Mouse (Mus musculus): ENCODE measurements around the gene Prol1. TPM values are rescaled to one million over a fixed set of nuclear protein-coding genes. Genes with fewer than 3 reads are reported as not detected.
"Not testable (repeated sequence)": the region's sequence is repeated elsewhere in the genome, so short reads cannot be mapped to it uniquely, and the experiment has no call there.

Gene Prol1
- polyA plus RNA-seq (2015; fragmentation: Nextera tagmentation; extraction: Ambion mirVana), result not detected in 2 replicates

GRCm38 (mm10) chr5:88317012-88317411 lies at the start of gene Prol1:
Gene Prol1 (plus strand): TSS chr5:88317312.
- 90% methylated on average over 1 of the region's 1 CpGs for WGBS
- no peak within 1 kb of the TSS for H3K4me2 ChIP-seq (ENCODE audit: low read depth, low read length)
- H3K27ac ChIP-seq (ENCODE audit: low read length), result no peak within 1 kb of the TSS
- H3K9ac ChIP-seq (ENCODE audit: low read length), result no peak within 1 kb of the TSS
- no peaks in the 10 kb centered on the region for H3K27me3 ChIP-seq (ENCODE audit: control insufficient read depth, insufficient read depth, low read depth, low read length)
- ATAC-seq (ENCODE audit: low read depth), result no peak
- H3K4me1 ChIP-seq (replicated peaks; ENCODE audit: control insufficient read depth, insufficient read depth, low read length), result no peaks in the 10 kb centered on the region
- H3K9me3 ChIP-seq (ENCODE audit: control insufficient read depth, low read length), result no peaks in the 10 kb centered on the region
- no peaks in the 10 kb centered on the region for H3K36me3 ChIP-seq (ENCODE audit: control insufficient read depth, insufficient read depth, low read length)
- H3K4me3 ChIP-seq (ENCODE audit: low read length), result no peak within 1 kb of the TSS

DNA sequence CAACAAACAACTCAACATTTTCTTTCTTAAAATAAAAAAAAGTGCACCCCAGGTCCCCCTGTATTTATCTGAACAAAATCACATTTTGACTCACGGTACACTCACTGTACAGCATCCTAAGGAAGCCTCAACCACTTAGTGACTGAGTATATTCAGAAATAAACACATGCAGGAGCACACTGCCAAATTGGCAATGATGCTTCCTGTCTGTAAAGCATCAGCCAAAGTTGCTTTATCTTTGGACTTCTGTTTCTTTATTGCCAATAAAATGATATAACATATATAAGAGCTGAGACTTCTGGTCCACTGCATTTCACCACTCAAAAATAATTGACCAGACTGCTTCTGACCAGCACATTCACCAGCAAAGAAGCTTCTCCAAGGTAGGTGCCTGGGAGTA lies 48.5 kb upstream of the Prol1 start, which contains the start of gene Gm7714:
Gene Gm7714 (plus strand): TSS at position 301 of the 400 bp plus-strand sequence.
- Histone ChIP-seq H3K9ac (ENCODE audit: low read length) (no peak within 1 kb of the TSS), H3K9me3 (ENCODE audit: control insufficient read depth, low read length) (no peaks in the 10 kb centered on the region), H3K4me3 (ENCODE audit: low read length) (no peak within 1 kb of the TSS), H3K27me3 (ENCODE audit: control insufficient read depth, insufficient read depth, low read depth, low read length) (no peaks in the 10 kb centered on the region), H3K27ac (ENCODE audit: low read length) (no peak within 1 kb of the TSS), H3K4me1 (replicated peaks; ENCODE audit: control insufficient read depth, insufficient read depth, low read length) (no peaks in the 10 kb centered on the region), H3K36me3 (ENCODE audit: control insufficient read depth, insufficient read depth, low read length) (no peaks in the 10 kb centered on the region), H3K4me2 (ENCODE audit: low read depth, low read length) (no peak within 1 kb of the TSS)
- WGBS, result 51% methylated on average over 1 of the region's 1 CpGs
- ATAC-seq (ENCODE audit: low read depth), result no peak

DNA sequence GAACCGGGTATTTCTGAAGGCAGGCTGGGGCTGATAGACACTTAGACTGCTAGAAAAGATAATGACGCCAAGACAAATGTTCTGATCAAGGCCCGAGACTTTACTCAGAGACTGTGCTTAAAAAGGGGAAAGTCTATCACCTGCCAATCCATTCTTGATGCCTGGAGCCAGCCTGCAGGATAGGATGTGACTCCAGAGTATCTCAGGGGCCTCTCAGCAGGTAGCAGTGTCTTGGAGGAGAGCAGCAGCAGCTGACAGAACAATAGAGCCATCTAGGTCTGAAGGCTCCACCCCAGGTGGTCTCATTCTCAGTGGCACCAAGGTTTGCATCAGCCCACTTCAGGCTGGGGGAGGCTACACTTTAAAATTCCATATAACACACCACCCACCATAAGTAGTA lies 5.8 kb upstream of the Prol1 start:
- not testable (repeated sequence) for H3K9me3 ChIP-seq (ENCODE audit: control insufficient read depth, low read length); H3K4me2 ChIP-seq (ENCODE audit: low read depth, low read length); H3K4me3 ChIP-seq (ENCODE audit: low read length); H3K27ac ChIP-seq (ENCODE audit: low read length); H3K36me3 ChIP-seq (ENCODE audit: control insufficient read depth, insufficient read depth, low read length); H3K9ac ChIP-seq (ENCODE audit: low read length); ATAC-seq (ENCODE audit: low read depth); H3K27me3 ChIP-seq (ENCODE audit: control insufficient read depth, insufficient read depth, low read depth, low read length); H3K4me1 ChIP-seq (replicated peaks; ENCODE audit: control insufficient read depth, insufficient read depth, low read length)
- WGBS, result 62% methylated on average over 3 of the region's 3 CpGs

DNA sequence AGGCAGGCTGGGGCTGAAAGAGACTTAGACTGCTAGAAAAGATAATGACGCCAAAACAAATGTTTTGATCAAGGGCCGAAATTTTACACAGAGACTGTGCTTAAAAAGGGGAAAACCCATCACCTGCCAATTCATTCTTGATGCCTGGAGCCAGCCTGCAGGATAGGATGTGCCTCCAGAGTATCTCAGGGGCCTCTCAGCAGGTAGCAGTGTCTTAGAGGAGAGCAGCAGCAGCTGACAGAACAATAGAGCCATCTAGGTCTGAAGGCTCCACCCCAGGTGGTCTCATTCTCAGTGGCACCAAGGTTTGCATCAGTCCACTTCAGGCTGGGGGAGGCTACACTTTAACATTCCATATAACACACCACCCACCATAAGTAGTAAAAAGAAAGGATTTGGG lies 31.4 kb downstream of the Prol1 start:
- H3K27me3 ChIP-seq (ENCODE audit: control insufficient read depth, insufficient read depth, low read depth, low read length); H3K4me1 ChIP-seq (replicated peaks; ENCODE audit: control insufficient read depth, insufficient read depth, low read length); H3K4me2 ChIP-seq (ENCODE audit: low read depth, low read length); H3K27ac ChIP-seq (ENCODE audit: low read length); H3K9ac ChIP-seq (ENCODE audit: low read length); H3K4me3 ChIP-seq (ENCODE audit: low read length); ATAC-seq (ENCODE audit: low read depth); H3K36me3 ChIP-seq (ENCODE audit: control insufficient read depth, insufficient read depth, low read length); H3K9me3 ChIP-seq (ENCODE audit: control insufficient read depth, low read length): not testable (repeated sequence)
- WGBS, result 52% methylated on average over 2 of the region's 2 CpGs

DNA sequence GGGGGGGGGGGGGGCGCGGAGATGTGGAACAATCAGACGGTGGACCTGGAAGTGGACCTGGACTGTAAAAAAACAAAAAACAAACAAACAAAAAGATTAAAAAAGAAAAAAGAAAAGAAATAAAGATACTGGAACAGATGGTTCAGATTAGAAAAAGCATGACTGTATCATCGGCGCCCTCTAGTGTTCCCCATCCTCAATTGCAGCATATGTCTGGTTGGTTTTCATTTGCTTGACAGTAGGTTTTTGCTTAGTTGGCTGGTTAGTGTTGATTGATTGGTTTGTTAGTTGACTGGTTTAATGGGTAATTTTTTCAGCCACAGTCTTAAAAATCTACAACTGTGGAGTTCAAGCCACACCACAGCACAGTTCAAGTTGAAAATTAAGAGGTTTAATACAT lies 47.7 kb downstream of the Prol1 start:
- Histone ChIP-seq H3K27ac (ENCODE audit: low read length) (no peak overlapping the region), H3K36me3 (ENCODE audit: control insufficient read depth, insufficient read depth, low read length) (no peaks in the 10 kb centered on the region), H3K27me3 (ENCODE audit: control insufficient read depth, insufficient read depth, low read depth, low read length) (no peaks in the 10 kb centered on the region), H3K9me3 (ENCODE audit: control insufficient read depth, low read length) (no peaks in the 10 kb centered on the region), H3K9ac (ENCODE audit: low read length) (no peak overlapping the region), H3K4me2 (ENCODE audit: low read depth, low read length) (no peak overlapping the region), H3K4me1 (replicated peaks; ENCODE audit: control insufficient read depth, insufficient read depth, low read length) (no peaks in the 10 kb centered on the region), H3K4me3 (ENCODE audit: low read length) (no peak overlapping the region)
- ATAC-seq (ENCODE audit: low read depth), result no peak
- WGBS, result 0% methylated on average over 3 of the region's 5 CpGs

DNA sequence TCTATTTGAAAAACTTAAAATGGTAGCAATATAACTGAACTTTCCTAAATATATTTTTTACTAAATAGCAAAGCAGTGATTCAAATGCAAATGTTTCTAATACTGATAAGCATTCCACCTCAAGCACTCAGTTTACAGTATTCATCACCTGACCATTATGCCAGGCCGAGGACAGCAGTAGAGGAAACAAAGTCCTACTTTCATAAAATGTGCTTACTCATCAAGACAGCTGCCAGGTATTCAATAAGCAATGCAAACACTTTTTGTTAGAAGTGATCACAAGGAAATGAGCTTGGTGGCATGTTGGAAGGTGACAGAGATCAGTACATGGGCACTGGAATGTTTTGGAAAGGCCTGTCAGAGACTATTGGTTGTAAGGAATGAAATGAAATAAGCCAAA lies 49.8 kb downstream of the Prol1 start:
- no peak for ATAC-seq (ENCODE audit: low read depth)
- no peak overlapping the region for H3K4me3 ChIP-seq (ENCODE audit: low read length)
- H3K27ac ChIP-seq (ENCODE audit: low read length), result no peak overlapping the region
- no peak overlapping the region for H3K9ac ChIP-seq (ENCODE audit: low read length)
- H3K9me3 ChIP-seq (ENCODE audit: control insufficient read depth, low read length), result no peaks in the 10 kb centered on the region
- no peaks in the 10 kb centered on the region for H3K36me3 ChIP-seq (ENCODE audit: control insufficient read depth, insufficient read depth, low read length)
- no peaks in the 10 kb centered on the region for H3K27me3 ChIP-seq (ENCODE audit: control insufficient read depth, insufficient read depth, low read depth, low read length)
- H3K4me2 ChIP-seq (ENCODE audit: low read depth, low read length), result no peak overlapping the region
- no peaks in the 10 kb centered on the region for H3K4me1 ChIP-seq (replicated peaks; ENCODE audit: control insufficient read depth, insufficient read depth, low read length)
- WGBS, result 47% methylated on average over 1 of the region's 1 CpGs

- Histone ChIP-seq H3K27me3 (ENCODE audit: control insufficient read depth, insufficient read depth, low read depth, low read length) (no peaks in the 10 kb centered on the region), H3K27ac (ENCODE audit: low read length) (no peak overlapping the region), H3K36me3 (ENCODE audit: control insufficient read depth, insufficient read depth, low read length) (no peaks in the 10 kb centered on the region), H3K4me1 (replicated peaks; ENCODE audit: control insufficient read depth, insufficient read depth, low read length) (no peaks in the 10 kb centered on the region), H3K4me2 (ENCODE audit: low read depth, low read length) (no peak overlapping the region), H3K9ac (ENCODE audit: low read length) (no peak overlapping the region), H3K9me3 (ENCODE audit: control insufficient read depth, low read length) (no peaks in the 10 kb centered on the region), H3K4me3 (ENCODE audit: low read length) (no peak overlapping the region)
- 51% methylated on average over 6 of the region's 6 CpGs for WGBS
- ATAC-seq (ENCODE audit: low read depth), result no peak
These were observed 53.6 kb downstream of the Prol1 start for GRCm38 (mm10) chr5:88370578-88371232.

- Histone ChIP-seq H3K4me1 (replicated peaks; ENCODE audit: control insufficient read depth, insufficient read depth, low read length) (no peaks in the 10 kb centered on the region), H3K4me2 (ENCODE audit: low read depth, low read length) (no peak overlapping the region), H3K36me3 (ENCODE audit: control insufficient read depth, insufficient read depth, low read length) (no peaks in the 10 kb centered on the region), H3K9me3 (ENCODE audit: control insufficient read depth, low read length) (no peaks in the 10 kb centered on the region), H3K9ac (ENCODE audit: low read length) (no peak overlapping the region), H3K27me3 (ENCODE audit: control insufficient read depth, insufficient read depth, low read depth, low read length) (no peaks in the 10 kb centered on the region), H3K27ac (ENCODE audit: low read length) (no peak overlapping the region), H3K4me3 (ENCODE audit: low read length) (no peak overlapping the region)
- 81% methylated on average over 6 of the region's 6 CpGs for WGBS
- ATAC-seq (ENCODE audit: low read depth), result no peak
These were observed 55.5 kb downstream of the Prol1 start for GRCm38 (mm10) chr5:88372563-88372962.

DNA sequence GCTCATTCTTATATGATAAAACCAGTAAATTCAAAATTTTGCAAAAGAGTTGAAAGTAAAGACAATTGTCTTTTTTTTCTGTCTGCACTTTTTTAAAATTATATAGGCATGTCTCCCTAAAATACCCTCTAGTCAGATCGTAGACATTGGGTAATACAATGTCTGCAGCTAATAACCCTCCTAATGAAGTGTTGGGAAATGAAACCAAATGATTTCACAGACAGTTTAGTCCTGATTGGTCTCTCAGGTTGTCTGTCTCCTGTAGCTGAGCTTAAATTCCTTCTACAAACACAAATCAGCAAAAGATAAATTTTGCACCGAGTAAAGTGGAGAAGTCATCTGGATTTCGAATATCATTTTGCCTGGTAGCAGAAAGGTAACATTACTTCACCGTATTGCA lies 58.7 kb downstream of the Prol1 start, which contains the start of gene Amtn:
Gene Amtn (plus strand): TSS at position 301 of the 400 bp plus-strand sequence.
- Histone ChIP-seq H3K9me3 (ENCODE audit: control insufficient read depth, low read length) (no peaks in the 10 kb centered on the region), H3K36me3 (ENCODE audit: control insufficient read depth, insufficient read depth, low read length) (no peaks in the 10 kb centered on the region), H3K27ac (ENCODE audit: low read length) (no peak within 1 kb of the TSS), H3K4me1 (replicated peaks; ENCODE audit: control insufficient read depth, insufficient read depth, low read length) (no peaks in the 10 kb centered on the region), H3K4me2 (ENCODE audit: low read depth, low read length) (no peak within 1 kb of the TSS), H3K4me3 (ENCODE audit: low read length) (no peak within 1 kb of the TSS), H3K9ac (ENCODE audit: low read length) (no peak within 1 kb of the TSS), H3K27me3 (ENCODE audit: control insufficient read depth, insufficient read depth, low read depth, low read length) (no peaks in the 10 kb centered on the region)
- 47% methylated on average over 4 of the region's 4 CpGs for WGBS
- ATAC-seq (ENCODE audit: low read depth), result no peak
